In genomic region chr5:32346025-32346912, GRCm38 (mm10) we compare ENCODE assay signal across 8 mouse cellular contexts.
DNase-seq lines count a peak whose midpoint lies in the region; ATAC-seq and TF ChIP-seq lines count a peak whose summit lies in the region.

No protein-coding gene starts in this region.

- no peaks in the 10 kb centered on the region for H3K36me3 ChIP-seq in intestine, postnatal 0 days (ENCODE audit: control insufficient read depth, insufficient read depth)
- H3K36me3 ChIP-seq in midbrain, embryonic 11.5 days (ENCODE audit: control insufficient read depth, insufficient read depth, low read length): no peaks in the 10 kb centered on the region
- H3K36me3 ChIP-seq in stomach, embryonic 15.5 days: no peaks in the 10 kb centered on the region

- H3K9ac ChIP-seq in intestine, postnatal 0 days (ENCODE audit: low read depth, low read length): no peak overlapping the region
- H3K9ac ChIP-seq in midbrain, embryonic 11.5 days (ENCODE audit: low read length): no peak overlapping the region
- H3K9ac ChIP-seq in stomach, embryonic 15.5 days: no peak overlapping the region

- H3K4me1 ChIP-seq in intestine, postnatal 0 days (replicated peaks; ENCODE audit: control insufficient read depth, insufficient read depth, low read length): no peaks in the 10 kb centered on the region
- H3K4me1 ChIP-seq in midbrain, embryonic 11.5 days (ENCODE audit: control insufficient read depth, insufficient read depth, low read length): no peaks in the 10 kb centered on the region
- H3K4me1 ChIP-seq in stomach, embryonic 15.5 days: peaks cover 32% of the 10 kb centered on the region

- 22% methylated on average over 10 of the region's 10 CpGs for WGBS in intestine, postnatal 0 days
- WGBS in midbrain, embryonic 11.5 days: 41% methylated on average over 10 of the region's 10 CpGs
- WGBS in stomach, embryonic 15.5 days: 8% methylated on average over 10 of the region's 10 CpGs

- no peaks in the 10 kb centered on the region for H3K9me3 ChIP-seq in intestine, postnatal 0 days (ENCODE audit: control insufficient read depth)
- no peaks in the 10 kb centered on the region for H3K9me3 ChIP-seq in midbrain, embryonic 11.5 days (ENCODE audit: control insufficient read depth, low read length)
- no peaks in the 10 kb centered on the region for H3K9me3 ChIP-seq in stomach, embryonic 15.5 days

- H3K4me3 ChIP-seq in intestine, postnatal 0 days (ENCODE audit: low read depth, low read length): no peak overlapping the region
- H3K4me3 ChIP-seq in midbrain, embryonic 11.5 days (ENCODE audit: low read depth, low read length): no peak overlapping the region
- H3K4me3 ChIP-seq in stomach, embryonic 15.5 days (replicated peaks): no peak overlapping the region; the same call in 1 of the 2 replicates

- peak; percentile 77 to 91 for DNase-seq in adrenal gland, adult (ENCODE audit: inconsistent age in 2 of 2, low spot score in 1 of 2)
- peak; percentile 92 to 93 for DNase-seq in cerebellum, postnatal 14 days
- DNase-seq in heart, adult 18-20 months: peak; percentile 74 to 86
- DNase-seq in left cerebral cortex, adult 8-10 months (ENCODE audit: low spot score in 2 of 2): peak; percentile 46 to 77
- peak; percentile 90 for DNase-seq in midbrain, embryonic 11.5 days (ENCODE audit: low spot score, missing footprints)
- no peak for DNase-seq in B cell, adult 2 months

- H3K27me3 ChIP-seq in intestine, postnatal 0 days (replicated peaks; ENCODE audit: control insufficient read depth, insufficient read depth, low read length): no peaks in the 10 kb centered on the region
- no peaks in the 10 kb centered on the region for H3K27me3 ChIP-seq in midbrain, embryonic 11.5 days (ENCODE audit: control insufficient read depth, insufficient read depth, low read length)
- no peaks in the 10 kb centered on the region for H3K27me3 ChIP-seq in stomach, embryonic 15.5 days (replicated peaks)

- TF ChIP-seq CTCF in intestine, postnatal 0 days (IDR thresholded peaks at IDR 0.05; ENCODE audit: low read depth): no peak

- peak; percentile 81 for ATAC-seq in intestine, postnatal 0 days
- peak; percentile 61 for ATAC-seq in midbrain, embryonic 11.5 days (ENCODE audit: low FRiP score)
- peak; percentile 84 for ATAC-seq in stomach, embryonic 15.5 days (ENCODE audit: insufficient read depth, low FRiP score, low read depth)

- peak overlapping the region; percentile 62 for H3K27ac ChIP-seq in intestine, postnatal 0 days (ENCODE audit: low read depth, low read length)
- H3K27ac ChIP-seq in midbrain, embryonic 11.5 days (ENCODE audit: low read depth, low read length): no peak overlapping the region
- H3K27ac ChIP-seq in stomach, embryonic 15.5 days: peak overlapping the region; percentile 90

- H3K4me2 ChIP-seq in intestine, postnatal 0 days (replicated peaks; ENCODE audit: low read depth): 0 out of 2 replicates have a peak overlapping the region, but pooled peaks have one; percentile 13
- no peak overlapping the region for H3K4me2 ChIP-seq in midbrain, embryonic 11.5 days
- H3K4me2 ChIP-seq in stomach, embryonic 15.5 days: peak overlapping the region; percentile 41

Comparison
In these comparisons a context has a peak if more than half of its experiments do, and no peak if none do; other contexts are left out.
1. DNase-seq: peak in adrenal gland, adult (2 of 2), cerebellum, postnatal 14 days (2 of 2), heart, adult 18-20 months (2 of 2), left cerebral cortex, adult 8-10 months (2 of 2) and midbrain, embryonic 11.5 days (single experiment); none in B cell, adult 2 months (0 of 2).
2. Peak in every context shown above with its lines, with median percentiles within 50 percentile points of each other: ATAC-seq.